ENCODE assay signal across 20 mouse cellular contexts in the genomic region with DNA sequence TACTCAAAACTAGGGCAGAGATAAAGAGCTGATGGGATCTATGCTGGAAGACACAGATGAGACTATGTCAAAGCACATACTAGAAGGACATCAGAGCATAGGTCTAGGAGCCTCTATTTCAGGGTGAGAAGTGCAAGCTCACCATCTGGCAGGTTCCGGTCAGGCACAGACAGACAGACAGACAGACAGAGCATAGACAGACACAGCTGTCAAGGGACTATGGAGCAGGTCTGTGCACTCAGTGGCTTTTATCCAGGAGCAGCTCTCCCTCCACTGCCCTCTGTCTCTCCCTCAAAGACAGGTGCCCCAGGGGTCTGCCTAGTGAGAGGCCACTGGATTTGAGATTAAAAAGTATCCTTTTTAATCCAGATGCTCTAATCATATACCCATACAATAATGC. TPM values are rescaled to one million over a fixed set of nuclear protein-coding genes. Genes with fewer than 3 reads are reported as not detected.
"Had no signal": no experiment of that assay in that cellular context is flagged by ENCODE, and none has a peak within 500 bp of the region (broad histone marks: within the 10 kb centered on the region; RNA-seq: fewer than 3 reads in every experiment).

No protein-coding gene starts in this region.

- H3K36me3 ChIP-seq: limb, embryonic 13.5 days; liver, embryonic 12.5 days; liver, embryonic 15.5 days; midbrain, embryonic 12.5 days; midbrain, embryonic 15.5 days; neural tube, embryonic 13.5 days; stomach, embryonic 15.5 days had no signal

- H3K27me3 ChIP-seq: liver, embryonic 15.5 days; midbrain, embryonic 15.5 days; neural tube, embryonic 13.5 days; stomach, embryonic 15.5 days had no signal

- H3K9ac ChIP-seq: limb, embryonic 13.5 days; liver, embryonic 12.5 days; liver, embryonic 15.5 days; midbrain, embryonic 12.5 days; midbrain, embryonic 15.5 days; neural tube, embryonic 13.5 days; stomach, embryonic 15.5 days had no signal

- H3K9me3 ChIP-seq: limb, embryonic 13.5 days; liver, embryonic 12.5 days; liver, embryonic 15.5 days; midbrain, embryonic 12.5 days; midbrain, embryonic 15.5 days; neural tube, embryonic 13.5 days; stomach, embryonic 15.5 days had no signal

- H3K4me3 ChIP-seq: limb, embryonic 13.5 days; liver, embryonic 12.5 days; liver, embryonic 15.5 days; midbrain, embryonic 12.5 days; midbrain, embryonic 15.5 days; neural tube, embryonic 13.5 days; stomach, embryonic 15.5 days had no signal

- H3K27ac ChIP-seq: limb, embryonic 13.5 days; liver, embryonic 12.5 days; liver, embryonic 15.5 days; midbrain, embryonic 12.5 days; midbrain, embryonic 15.5 days; neural tube, embryonic 13.5 days; stomach, embryonic 15.5 days had no signal

- H3K4me2 ChIP-seq: limb, embryonic 13.5 days; liver, embryonic 12.5 days; liver, embryonic 15.5 days; midbrain, embryonic 12.5 days; midbrain, embryonic 15.5 days; neural tube, embryonic 13.5 days; stomach, embryonic 15.5 days had no signal

- H3K4me1 ChIP-seq: midbrain, embryonic 12.5 days; midbrain, embryonic 15.5 days; neural tube, embryonic 13.5 days; stomach, embryonic 15.5 days had no signal

- DNase-seq: kidney, adult 18-20 months; kidney, adult 9 months; kidney, postnatal 14 days; kidney, postnatal 4 days; left cerebral cortex, postnatal 4 days; lung, adult 2 months; lung, postnatal 14 days; lung, postnatal 4 days; right cerebral cortex, postnatal 25 days; spleen, adult 18-20 months; thymus, postnatal 25 days had no signal

- ATAC-seq: intestine, embryonic 16.5 days; liver, embryonic 12.5 days; midbrain, embryonic 15.5 days had no signal

RNA-seq across cellular contexts. Expression of a gene that starts 6.8 kb away (rescaled TPM):
- polyA plus RNA-seq: intestine, embryonic 16.5 days; liver, embryonic 12.5 days; midbrain, embryonic 12.5 days; midbrain, embryonic 15.5 days; neural tube, embryonic 13.5 days; stomach, embryonic 15.5 days had no signal

RNA-seq across cellular contexts. Expression of a gene that starts 29.8 kb away (rescaled TPM):
- polyA plus RNA-seq: intestine, embryonic 16.5 days; liver, embryonic 12.5 days; lung, embryonic 16.5 days; midbrain, embryonic 12.5 days; midbrain, embryonic 15.5 days; neural tube, embryonic 13.5 days; stomach, embryonic 15.5 days had no signal
